In the genomic region with DNA sequence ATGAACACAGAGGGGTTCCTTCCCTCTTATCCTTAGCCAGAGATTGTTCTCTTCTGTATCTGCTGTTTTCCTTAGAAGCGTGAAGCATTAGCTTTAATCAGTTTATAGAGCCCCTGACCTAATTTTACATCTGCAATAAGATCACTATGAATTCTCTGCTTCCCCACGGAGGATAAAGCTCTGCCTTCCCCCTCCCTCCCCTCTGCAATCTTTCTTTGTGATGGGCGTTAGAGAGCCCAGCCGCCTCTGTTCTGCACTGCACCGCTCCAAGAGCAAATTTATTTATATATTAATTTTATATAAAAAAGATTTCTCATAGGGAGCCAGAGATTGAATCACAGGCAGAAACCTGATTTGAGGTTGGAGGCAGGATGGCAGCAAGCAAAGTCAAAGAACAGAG, we compare ENCODE assay signal across 27 mouse cellular contexts.
DNase-seq lines count a peak whose midpoint lies in the region; ATAC-seq lines count a peak whose summit lies in the region.
"Had no signal": no experiment of that assay in that cellular context is flagged by ENCODE, and none has a peak within 500 bp of the region (broad histone marks: within the 10 kb centered on the region; RNA-seq: fewer than 3 reads in every experiment).

No protein-coding gene starts in this region.

- no peaks in the 10 kb centered on the region for H3K9me3 ChIP-seq in hindbrain, embryonic 15.5 days
- H3K9me3 ChIP-seq in hindbrain, embryonic 11.5 days (ENCODE audit: control insufficient read depth, low read length): no peaks in the 10 kb centered on the region
- H3K9me3 ChIP-seq in midbrain, embryonic 16.5 days (replicated peaks; ENCODE audit: control insufficient read depth, low read length, poor library complexity, severe bottlenecking): peaks cover 3% of the 10 kb centered on the region; the same call in 1 of the 2 replicates
- H3K9me3 ChIP-seq: liver, embryonic 12.5 days had no signal

- peaks cover 14% of the 10 kb centered on the region; the same call in 1 of the 2 replicates for H3K4me1 ChIP-seq in hindbrain, embryonic 15.5 days (replicated peaks)
- no peaks in the 10 kb centered on the region for H3K4me1 ChIP-seq in hindbrain, embryonic 11.5 days (replicated peaks; ENCODE audit: control insufficient read depth, insufficient read depth, low read length)
- peaks cover 16% of the 10 kb centered on the region for H3K4me1 ChIP-seq in midbrain, embryonic 16.5 days (ENCODE audit: control insufficient read depth, insufficient read depth, low read length)
- H3K4me1 ChIP-seq: liver, embryonic 12.5 days had no signal

- WGBS in hindbrain, embryonic 15.5 days: 42% methylated on average over 5 of the region's 5 CpGs
- 66% methylated on average over 5 of the region's 5 CpGs for WGBS in hindbrain, embryonic 11.5 days
- 20% methylated on average over 5 of the region's 5 CpGs for WGBS in midbrain, embryonic 16.5 days

- H3K36me3 ChIP-seq in hindbrain, embryonic 15.5 days: no peaks in the 10 kb centered on the region
- no peaks in the 10 kb centered on the region for H3K36me3 ChIP-seq in hindbrain, embryonic 11.5 days (ENCODE audit: control insufficient read depth, insufficient read depth, low read length)
- no peaks in the 10 kb centered on the region for H3K36me3 ChIP-seq in midbrain, embryonic 16.5 days (ENCODE audit: control insufficient read depth, insufficient read depth, low read length)
- H3K36me3 ChIP-seq: liver, embryonic 12.5 days had no signal

- DNase-seq in hindbrain, embryonic 11.5 days (ENCODE audit: low spot score): no peak
- DNase-seq in MN1 (ENCODE audit: low spot score): peak; percentile 9
- DNase-seq in brain, adult 2 months (ENCODE audit: low read depth, low spot score): peak; percentile 15
- no peak for DNase-seq in kidney, adult 8-10 months
- DNase-seq: adrenal gland, postnatal 25 days; cerebellum, adult 11 months; cerebellum, adult 9-10 months; embryo, embryonic 11 days; gastrocnemius, postnatal 10 days; heart, postnatal 14 days; kidney, adult 9 months; kidney, postnatal 10 days; layer of hippocampus, postnatal 36 days; left cerebral cortex, postnatal 4 days; liver, postnatal 0 days; lung, postnatal 36 days; right cerebral cortex, postnatal 4 days; thymus, adult 18-20 months; thymus, postnatal 25 days had no signal

- 0 out of 2 replicates have a peak, but pooled peaks have one; percentile 38 for ATAC-seq in hindbrain, embryonic 15.5 days (ENCODE audit: low FRiP score, low read depth)
- ATAC-seq in hindbrain, embryonic 11.5 days (ENCODE audit: low FRiP score): no peak
- ATAC-seq in midbrain, embryonic 16.5 days: 0 out of 2 replicates have a peak, but pooled peaks have one; percentile 42
- no peak for ATAC-seq in cerebellum, adult (ENCODE audit: insufficient number of reproducible peaks, low FRiP score, low TSS enrichment)
- ATAC-seq: intestine, embryonic 16.5 days; liver, embryonic 12.5 days; liver, postnatal 0 days had no signal

- no peak overlapping the region for H3K4me3 ChIP-seq in hindbrain, embryonic 15.5 days
- H3K4me3 ChIP-seq in hindbrain, embryonic 11.5 days (ENCODE audit: low read depth, low read length): no peak overlapping the region
- H3K4me3 ChIP-seq in midbrain, embryonic 16.5 days (ENCODE audit: low read depth, low read length): no peak overlapping the region
- H3K4me3 ChIP-seq: erythroblast, embryonic 14.5 days; liver, embryonic 12.5 days had no signal

- no peak overlapping the region for H3K9ac ChIP-seq in hindbrain, embryonic 15.5 days
- no peak overlapping the region for H3K9ac ChIP-seq in hindbrain, embryonic 11.5 days (ENCODE audit: low read depth, low read length)
- no peak overlapping the region for H3K9ac ChIP-seq in midbrain, embryonic 16.5 days (ENCODE audit: low read depth, low read length)
- H3K9ac ChIP-seq: liver, embryonic 12.5 days; liver, postnatal 0 days had no signal

- no peak overlapping the region for H3K4me2 ChIP-seq in hindbrain, embryonic 15.5 days
- no peak overlapping the region for H3K4me2 ChIP-seq in hindbrain, embryonic 11.5 days (replicated peaks; ENCODE audit: low read depth, low read length)
- H3K4me2 ChIP-seq in midbrain, embryonic 16.5 days (ENCODE audit: low read length): no peak overlapping the region
- H3K4me2 ChIP-seq: liver, embryonic 12.5 days had no signal

- peak overlapping the region; percentile 57 for H3K27ac ChIP-seq in hindbrain, embryonic 15.5 days (replicated peaks)
- no peak overlapping the region for H3K27ac ChIP-seq in hindbrain, embryonic 11.5 days (ENCODE audit: low read depth, low read length)
- H3K27ac ChIP-seq in midbrain, embryonic 16.5 days (ENCODE audit: low read length): peak overlapping the region; percentile 72
- H3K27ac ChIP-seq: liver, embryonic 12.5 days; stomach, postnatal 0 days had no signal

- no peaks in the 10 kb centered on the region for H3K27me3 ChIP-seq in hindbrain, embryonic 15.5 days
- no peaks in the 10 kb centered on the region for H3K27me3 ChIP-seq in hindbrain, embryonic 11.5 days (ENCODE audit: control insufficient read depth, insufficient read depth, low read length)
- H3K27me3 ChIP-seq in midbrain, embryonic 16.5 days (ENCODE audit: control insufficient read depth, insufficient read depth, low read depth, low read length): no peaks in the 10 kb centered on the region
- H3K27me3 ChIP-seq: CH12.LX; liver, embryonic 12.5 days had no signal

Comparison
In these comparisons a context has a peak if more than half of its experiments do, and no peak if none do; other contexts are left out.
1. ATAC-seq: peak in hindbrain, embryonic 15.5 days (single experiment) and midbrain, embryonic 16.5 days (single experiment); none in hindbrain, embryonic 11.5 days (single experiment) and cerebellum, adult (single experiment).
2. DNase-seq: peak in MN1 (single experiment) and brain, adult 2 months (single experiment); none in hindbrain, embryonic 11.5 days (single experiment) and kidney, adult 8-10 months (0 of 2).